Mouse (Mus musculus): ENCODE measurements around the gene D930048N14Rik. TPM values are rescaled to one million over a fixed set of nuclear protein-coding genes. Genes with fewer than 3 reads are reported as not detected.
A peak's percentile ranks its signal among the peaks of the same experiment; 100 is the strongest.

Gene D930048N14Rik
- total and polyA plus RNA-seq, 3 experiments, result 0.39 to 2.1 TPM; not detected in 1

DNA sequence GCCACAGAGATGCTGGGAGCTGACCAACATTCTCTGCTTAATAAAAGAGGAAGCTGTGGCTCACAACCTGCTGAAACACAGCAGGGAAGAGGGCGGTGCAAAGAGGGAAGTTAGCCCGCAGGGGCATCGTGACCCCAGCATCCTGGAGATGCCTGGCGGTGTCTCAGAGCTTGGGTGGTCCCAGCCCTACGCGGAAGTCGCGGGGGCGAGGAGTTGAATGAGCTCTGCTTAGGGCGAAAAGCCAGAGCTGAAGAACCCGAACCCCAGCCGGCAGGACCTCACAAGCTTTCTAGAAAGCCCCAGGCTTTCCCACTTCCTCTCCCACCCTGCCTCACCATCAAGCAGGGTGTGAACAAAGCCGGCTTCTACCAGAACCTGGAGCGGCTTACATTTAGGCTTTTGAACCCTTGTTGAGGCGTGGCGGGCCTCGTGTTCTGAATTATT lies 12.8 kb upstream of the D930048N14Rik start (continued):
- TF ChIP-seq CTCF (IDR thresholded peaks at IDR 0.05 in 2 of 3, conservative IDR thresholded peaks at IDR 0.05 in 1 of 3; ENCODE audit: control insufficient read depth in 1 of 3, insufficient read depth in 1 of 3, low read depth in 2 of 3, low read length in 3 of 3, poor library complexity in 1 of 3, severe bottlenecking in 1 of 3) (no peak), GABPA (IDR thresholded peaks at IDR 0.05; ENCODE audit: low read depth, low read length) (no peak), CHD2 (IDR thresholded peaks at IDR 0.05; ENCODE audit: low read length) (no peak), MEF2A (IDR thresholded peaks at IDR 0.05; ENCODE audit: extremely low read depth, insufficient replicate concordance, low read depth, low read length, poor library complexity, severe bottlenecking) (no peak), SMC3 (IDR thresholded peaks at IDR 0.05; ENCODE audit: low read depth, low read length) (no peak), USF2 (IDR thresholded peaks at IDR 0.05; ENCODE audit: borderline replicate concordance in 1 of 2, insufficient read depth in 1 of 2, low read depth in 1 of 2, low read length in 2 of 2) (no peak), TCF12 (IDR thresholded peaks at IDR 0.05; ENCODE audit: low read depth, low read length) (peak; percentile 58; the same call in 1 of the 2 replicates), MXI1 (IDR thresholded peaks at IDR 0.05; ENCODE audit: low read depth, low read length) (peak; percentile 51; the same call in 1 of the 2 replicates), USF1 (IDR thresholded peaks at IDR 0.05; ENCODE audit: low read depth, low read length) (peak; percentile 60), JUND (IDR thresholded peaks at IDR 0.05; ENCODE audit: low read depth, low read length) (no peak), BHLHE40 (IDR thresholded peaks at IDR 0.05; ENCODE audit: borderline replicate concordance, low read depth, low read length) (0 out of 2 replicates have a peak, but pooled peaks have one; percentile 10), TBP (IDR thresholded peaks at IDR 0.05; ENCODE audit: low read depth, low read length) (peak; percentile 92), MAFK (IDR thresholded peaks at IDR 0.05; ENCODE audit: borderline replicate concordance, low read depth, low read length) (no peak), RCOR1 (IDR thresholded peaks at IDR 0.05; ENCODE audit: low read depth, low read length) (peak; percentile 75; the same call in 1 of the 2 replicates), MYB (IDR thresholded peaks at IDR 0.05; ENCODE audit: low read depth, low read length) (no peak)

DNA sequence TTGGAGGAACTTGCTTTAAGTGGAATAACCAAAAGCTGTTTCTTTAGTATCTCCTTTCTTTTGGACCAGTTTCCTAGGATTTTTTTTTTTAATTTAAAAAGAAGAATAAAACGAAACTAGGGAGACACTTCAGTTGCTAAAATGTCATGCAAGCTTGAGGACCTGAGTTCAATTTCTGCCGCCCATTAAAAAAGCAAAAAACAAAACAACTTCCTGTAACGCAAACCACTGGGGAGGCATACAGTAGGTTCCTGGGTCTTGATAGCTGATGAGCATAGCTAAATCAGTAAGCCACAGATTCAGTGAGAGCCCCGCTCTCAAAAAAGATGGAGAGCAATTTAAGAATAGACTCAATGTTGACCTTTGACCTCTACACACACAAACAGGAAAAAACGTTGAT lies 12.3 kb upstream of the D930048N14Rik start:
- peak; percentile 63 for DNase-seq (ENCODE audit: low read depth, low spot score)
- Histone ChIP-seq H3K9me3 (replicated peaks; ENCODE audit: insufficient read depth, low read length) (no peaks in the 10 kb centered on the region), H3K4me3 (ENCODE audit: control insufficient read depth in 1 of 2, insufficient read depth in 1 of 2, low read depth in 2 of 2, low read length in 2 of 2) (peak overlapping the region; percentile 48 to 52), H3K36me3 (ENCODE audit: control insufficient read depth in 1 of 2, insufficient read depth in 2 of 2, low read length in 2 of 2) (peaks cover 0 to 24% of the 10 kb centered on the region in 2 experiments; a peak in 2 of 4 replicates), H3K4me1 (ENCODE audit: control insufficient read depth in 1 of 2, insufficient read depth in 2 of 2, low read length in 2 of 2) (peaks cover 5 to 31% of the 10 kb centered on the region in 2 experiments), H3K79me2 (ENCODE audit: control insufficient read depth, insufficient read depth, low read length, poor library complexity) (peaks cover 18% of the 10 kb centered on the region), H3K27me3 (ENCODE audit: control insufficient read depth in 1 of 2, insufficient read depth in 2 of 2, low read length in 2 of 2) (no peaks in the 10 kb centered on the region), H3K27ac (ENCODE audit: control insufficient read depth, low read depth, low read length) (peak overlapping the region; percentile 93), H3K9ac (ENCODE audit: control insufficient read depth, low read depth, low read length, poor library complexity, severe bottlenecking) (peak overlapping the region; percentile 76)
- TF ChIP-seq KAT2A (conservative IDR thresholded peaks at IDR 0.05; ENCODE audit: low read depth, low read length), result no peak
- no peak for TF ChIP-seq ETS1 (IDR thresholded peaks at IDR 0.05; ENCODE audit: low read depth, low read length)
- TF ChIP-seq POLR2AphosphoS5 (IDR thresholded peaks at IDR 0.05; ENCODE audit: borderline replicate concordance, low read depth, low read length), result no peak
- no peak for TF ChIP-seq ELF1 (IDR thresholded peaks at IDR 0.05; ENCODE audit: low read depth, low read length)
- no peak for TF ChIP-seq TBP (IDR thresholded peaks at IDR 0.05; ENCODE audit: low read depth, low read length)
- 0 out of 2 replicates have a peak, but pooled peaks have one; percentile 70 for TF ChIP-seq CHD1 (IDR thresholded peaks at IDR 0.05; ENCODE audit: low read depth, low read length)
- TF ChIP-seq RAD21 (IDR thresholded peaks at IDR 0.05; ENCODE audit: low read depth, low read length), result no peak
- TF ChIP-seq NELFE (IDR thresholded peaks at IDR 0.05; ENCODE audit: low read depth, low read length), result no peak
- TF ChIP-seq ZMIZ1 (IDR thresholded peaks at IDR 0.05; ENCODE audit: low read depth, low read length), result no peak
- no peak for TF ChIP-seq CHD2 (IDR thresholded peaks at IDR 0.05; ENCODE audit: low read length)
- no peak for TF ChIP-seq CTCF (IDR thresholded peaks at IDR 0.05 in 2 of 3, conservative IDR thresholded peaks at IDR 0.05 in 1 of 3; ENCODE audit: control insufficient read depth in 1 of 3, insufficient read depth in 1 of 3, low read depth in 2 of 3, low read length in 3 of 3, poor library complexity in 1 of 3, severe bottlenecking in 1 of 3)
- peak; percentile 58 for TF ChIP-seq ZNF384 (IDR thresholded peaks at IDR 0.05; ENCODE audit: low read depth, low read length)
- no peak for TF ChIP-seq TCF12 (IDR thresholded peaks at IDR 0.05; ENCODE audit: low read depth, low read length)
- 0 out of 2 replicates have a peak, but pooled peaks have one; percentile 15 for TF ChIP-seq RCOR1 (IDR thresholded peaks at IDR 0.05; ENCODE audit: low read depth, low read length)
